ENCODE assay signal across 10 mouse cellular contexts in genomic region chr17:27152976-27153723, GRCm38 (mm10). TPM values are rescaled to one million over a fixed set of nuclear protein-coding genes. Genes with fewer than 3 reads are reported as not detected.
DNase-seq lines count a peak whose midpoint lies in the region; ATAC-seq lines count a peak whose summit lies in the region.
"Had no signal": no experiment of that assay in that cellular context is flagged by ENCODE, and none has a peak within 500 bp of the region (broad histone marks: within the 10 kb centered on the region; RNA-seq: fewer than 3 reads in every experiment).

No protein-coding gene starts in this region.

- H3K36me3 ChIP-seq in heart, embryonic 11.5 days (ENCODE audit: control insufficient read depth, insufficient read depth, low read length), result no peaks in the 10 kb centered on the region
- no peaks in the 10 kb centered on the region for H3K36me3 ChIP-seq in limb, embryonic 15.5 days
- no peaks in the 10 kb centered on the region for H3K36me3 ChIP-seq in forebrain, embryonic 13.5 days (ENCODE audit: poor library complexity, severe bottlenecking)
- H3K36me3 ChIP-seq: hindbrain, embryonic 15.5 days had no signal

- no peaks in the 10 kb centered on the region for H3K9me3 ChIP-seq in heart, embryonic 11.5 days (replicated peaks; ENCODE audit: control insufficient read depth, low read length)
- H3K9me3 ChIP-seq in limb, embryonic 15.5 days, result no peaks in the 10 kb centered on the region
- no peaks in the 10 kb centered on the region for H3K9me3 ChIP-seq in forebrain, embryonic 13.5 days (replicated peaks)
- H3K9me3 ChIP-seq: hindbrain, embryonic 15.5 days had no signal

- 54% methylated on average over 8 of the region's 8 CpGs for WGBS in heart, embryonic 11.5 days (ENCODE audit: insufficient replicate concordance)
- WGBS in limb, embryonic 15.5 days, result 48% methylated on average over 8 of the region's 8 CpGs
- WGBS in forebrain, embryonic 13.5 days, result 57% methylated on average over 8 of the region's 8 CpGs

- intact Hi-C loops in heart, postnatal 36 days (cut with DNase I), result no loop called here

- H3K27ac ChIP-seq in heart, embryonic 11.5 days (ENCODE audit: low read depth, low read length), result no peak overlapping the region
- peak overlapping the region; percentile 79; the same call in 1 of the 2 replicates for H3K27ac ChIP-seq in limb, embryonic 15.5 days
- no peak overlapping the region for H3K27ac ChIP-seq in forebrain, embryonic 13.5 days
- H3K27ac ChIP-seq: hindbrain, embryonic 15.5 days had no signal

- peak overlapping the region; percentile 39; the same call in 1 of the 2 replicates for H3K9ac ChIP-seq in heart, embryonic 11.5 days (ENCODE audit: low read depth, low read length)
- no peak overlapping the region for H3K9ac ChIP-seq in limb, embryonic 15.5 days
- H3K9ac ChIP-seq in forebrain, embryonic 13.5 days, result no peak overlapping the region
- H3K9ac ChIP-seq: hindbrain, embryonic 15.5 days had no signal

- ATAC-seq in heart, embryonic 11.5 days (replicated peaks; ENCODE audit: insufficient number of reproducible peaks, low FRiP score, low TSS enrichment), result 0 out of 2 replicates have a peak, but pooled peaks have one; percentile 23
- ATAC-seq in limb, embryonic 15.5 days (ENCODE audit: insufficient number of reproducible peaks, low FRiP score, low TSS enrichment, low read depth), result no peak
- no peak for ATAC-seq in monocyte, adult 5-6 weeks (replicated peaks; ENCODE audit: insufficient number of reproducible peaks, low FRiP score, low TSS enrichment, poor library complexity, severe bottlenecking)
- ATAC-seq in forebrain, embryonic 13.5 days, result no peak

- H3K4me3 ChIP-seq in heart, embryonic 11.5 days (ENCODE audit: low read depth, low read length), result no peak overlapping the region
- no peak overlapping the region for H3K4me3 ChIP-seq in limb, embryonic 15.5 days
- H3K4me3 ChIP-seq in forebrain, embryonic 13.5 days, result no peak overlapping the region
- H3K4me3 ChIP-seq: hindbrain, embryonic 15.5 days had no signal

- H3K4me1 ChIP-seq in heart, embryonic 11.5 days (ENCODE audit: control insufficient read depth, insufficient read depth, low read length), result peaks cover 16% of the 10 kb centered on the region
- peaks cover 55% of the 10 kb centered on the region for H3K4me1 ChIP-seq in limb, embryonic 15.5 days
- no peaks in the 10 kb centered on the region; the same call in 1 of the 2 replicates for H3K4me1 ChIP-seq in forebrain, embryonic 13.5 days

- 0 out of 2 replicates have a peak, but pooled peaks cover 3% of the 10 kb centered on the region for H3K27me3 ChIP-seq in heart, embryonic 11.5 days (ENCODE audit: control insufficient read depth, insufficient read depth, low read length)
- no peaks in the 10 kb centered on the region for H3K27me3 ChIP-seq in limb, embryonic 15.5 days
- H3K27me3 ChIP-seq in forebrain, embryonic 13.5 days, result no peaks in the 10 kb centered on the region
- H3K27me3 ChIP-seq: hindbrain, embryonic 15.5 days had no signal

- H3K4me2 ChIP-seq in heart, embryonic 11.5 days, result no peak overlapping the region
- no peak overlapping the region for H3K4me2 ChIP-seq in limb, embryonic 15.5 days
- H3K4me2 ChIP-seq in forebrain, embryonic 13.5 days, result no peak overlapping the region
- H3K4me2 ChIP-seq: hindbrain, embryonic 15.5 days had no signal

- no peak for DNase-seq in heart, postnatal 36 days
- DNase-seq in 3134 (ENCODE audit: extremely low read depth, insufficient read length, low spot score), result peak; percentile 69
- DNase-seq in c-Kit-positive CD71-negative TER-119-negative erythroid progenitor cells, embryonic 14.5 days (ENCODE audit: low read depth), result peak; percentile 61
- no peak for DNase-seq in right cerebral cortex, postnatal 14 days

RNA-seq across cellular contexts. Expression of gene Ip6k3, which starts 14.4 kb away (rescaled TPM):
- 0.15 and 0.26 TPM in 2 replicates for polyA plus RNA-seq in heart, embryonic 11.5 days (2014; fragmentation: Nextera tagmentation; extraction: Ambion mirVana)
- 1 to 10 TPM; 4.7 to 7.9 TPM for total RNA-seq in heart, postnatal 36 days (2021)
- polyA plus RNA-seq in limb, embryonic 15.5 days (2015; fragmentation: Nextera tagmentation; extraction: Ambion mirVana), result 0.44 and 1.7 TPM in 2 replicates
- 5.4 to 8.6 TPM (median 7.0 TPM) in 3 replicates for total RNA-seq in monocyte, adult 5-6 weeks (2017)
- polyA plus RNA-seq in forebrain, embryonic 13.5 days (2015; fragmentation: Nextera tagmentation; extraction: Ambion mirVana), result 0.21 and 0.35 TPM in 2 replicates
- total RNA-seq: liver, adult 2 months had no signal
- polyA plus RNA-seq: liver, adult 2 months had no signal

RNA-seq across cellular contexts. Expression of gene Uqcc2, which starts 19.4 kb away (rescaled TPM):
- 363 and 374 TPM in 2 replicates for polyA plus RNA-seq in heart, embryonic 11.5 days (2014; fragmentation: Nextera tagmentation; extraction: Ambion mirVana)
- total RNA-seq in heart, postnatal 36 days (2021), result 100 to 1,000 TPM; 291 to 337 TPM
- polyA plus RNA-seq in limb, embryonic 15.5 days (2015; fragmentation: Nextera tagmentation; extraction: Ambion mirVana), result 276 and 289 TPM in 2 replicates
- 79.3 to 105 TPM (median 82.5 TPM) in 3 replicates for total RNA-seq in monocyte, adult 5-6 weeks (2017)
- 310 and 318 TPM in 2 replicates for polyA plus RNA-seq in forebrain, embryonic 13.5 days (2015; fragmentation: Nextera tagmentation; extraction: Ambion mirVana)

RNA-seq across cellular contexts. Expression of gene Lemd2, which starts 51.1 kb away (rescaled TPM):
- polyA plus RNA-seq in heart, embryonic 11.5 days (2014; fragmentation: Nextera tagmentation; extraction: Ambion mirVana), result 6.7 and 8.4 TPM in 2 replicates
- 10 to 100 TPM; 29.0 to 29.1 TPM for total RNA-seq in heart, postnatal 36 days (2021)
- polyA plus RNA-seq in limb, embryonic 15.5 days (2015; fragmentation: Nextera tagmentation; extraction: Ambion mirVana), result 9.7 and 15.3 TPM in 2 replicates
- total RNA-seq in monocyte, adult 5-6 weeks (2017), result 54.3 to 81.1 TPM (median 78.5 TPM) in 3 replicates
- 14.6 and 16.4 TPM in 2 replicates for polyA plus RNA-seq in forebrain, embryonic 13.5 days (2015; fragmentation: Nextera tagmentation; extraction: Ambion mirVana)

Comparison
In these comparisons a context has a peak if more than half of its experiments do, and no peak if none do; other contexts are left out.
1. DNase-seq: peak in 3134 (single experiment) and c-Kit-positive CD71-negative TER-119-negative erythroid progenitor cells, embryonic 14.5 days (single experiment); none in heart, postnatal 36 days (0 of 2) and right cerebral cortex, postnatal 14 days (single experiment).